Mouse (Mus musculus) stomach, postnatal 0 days (tissue): ENCODE data around the gene Crygs.

Source experiments
- CTCF ChIP-seq: IDR thresholded peaks from 2 replicates; pipeline ENCODE4 v1.5.1; 2016; ENCODE audit warnings: antibody characterized with exemption, low read depth, mild to moderate bottlenecking, moderate library complexity
- EP300 ChIP-seq: optimal IDR thresholded peaks from 2 replicates; pipeline ENCODE3; 2016; ENCODE audit warnings: antibody characterized with exemption

GRCm38 (mm10) chr16:22791235-22791634 is 20.1 kb downstream of the Crygs start:
- TF ChIP-seq CTCF, result no peak
- TF ChIP-seq EP300, result no peak
